Mouse (Mus musculus) hindbrain, embryonic 10.5 days (tissue): ENCODE results near the gene Angptl1. TPM values are rescaled to one million over a fixed set of nuclear protein-coding genes. Genes with fewer than 3 reads are reported as not detected.

Source experiments
- DNase-seq: peaks from one replicate; pipeline ENCODE4 v3.0.0-alpha.2; 2017; ENCODE audit warnings: low spot score
- H3K27ac ChIP-seq: fragments of 300-500 bp; sonication (generic); 2 replicates; pipeline ENCODE4 v1.5.1; 2016; ENCODE audit warnings: mild to moderate bottlenecking, moderate library complexity
- H3K27me3 ChIP-seq: fragments of 300-500 bp; sonication (generic); 2 replicates; pipeline ENCODE4 v1.6.1; 2016; ENCODE audit warnings: mild to moderate bottlenecking; ENCODE audit not compliant: poor library complexity, insufficient read depth, severe bottlenecking
- H3K36me3 ChIP-seq: fragments of 300-500 bp; sonication (generic); 2 replicates; pipeline ENCODE4 v1.6.1; 2016; ENCODE audit warnings: mild to moderate bottlenecking, moderate library complexity
- H3K4me1 ChIP-seq: fragments of 300-500 bp; sonication (generic); replicated peaks from 2 replicates; pipeline ENCODE4 v1.6.1; 2016; ENCODE audit warnings: mild to moderate bottlenecking
- H3K4me3 ChIP-seq: fragments of 300-500 bp; sonication (generic); 2 replicates; pipeline ENCODE4 v1.5.1; 2016; ENCODE audit warnings: mild to moderate bottlenecking, moderate library complexity
- H3K9me3 ChIP-seq: fragments of 300-500 bp; sonication (generic); 2 replicates; pipeline ENCODE4 v1.6.1; 2016; ENCODE audit warnings: mild to moderate bottlenecking, moderate library complexity
- WGBS: fragments of 180-500 bp; shearing (Covaris S2); methylation state at CpG from one replicate; pipeline ENCODE4 v1.1.7; 2016; 5-methylcytosine and 5-hydroxymethylcytosine counted together
- polyA plus RNA-seq: library from polyadenylated mRNA; unstranded; fragments of >200 nt; fragmentation: Nextera tagmentation; extraction: Ambion mirVana; gene quantifications from 2 replicates; pipeline ENCODE4 v1.2.1, GENCODE M21; 2016

The Angptl1 gene
- polyA plus RNA-seq, 1 experiment from 2014 or later = 2.2 TPM

DNA sequence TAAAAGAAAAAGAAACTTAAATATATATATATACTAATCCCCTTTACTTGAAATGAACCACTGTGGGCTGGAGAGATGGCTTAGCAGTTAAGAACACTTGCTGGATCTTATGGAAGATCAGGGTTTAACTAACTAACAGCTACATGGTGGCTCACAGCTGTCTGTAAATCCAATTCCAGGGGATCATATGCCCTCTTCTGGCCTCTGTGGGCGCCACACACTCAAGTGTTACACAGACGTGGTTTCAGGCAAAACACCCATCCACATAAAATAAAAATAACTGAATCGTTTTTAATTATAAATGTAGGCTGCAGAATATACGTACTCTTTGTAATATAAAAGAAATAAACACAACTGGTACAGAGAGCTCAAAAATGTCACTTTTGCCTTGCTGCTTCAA is 50.5 kb downstream of the Angptl1 start:
- Histone ChIP-seq H3K36me3 (peaks cover 49% of the 10 kb centered on the region), H3K4me3 (no peak overlapping the region), H3K9me3 (no peaks in the 10 kb centered on the region), H3K27me3 (no peaks in the 10 kb centered on the region), H3K27ac (no peak overlapping the region), H3K4me1 (no peaks in the 10 kb centered on the region)
- DNase-seq = no peak
- WGBS = 89% methylated on average over 4 of the region's 4 CpGs

DNA sequence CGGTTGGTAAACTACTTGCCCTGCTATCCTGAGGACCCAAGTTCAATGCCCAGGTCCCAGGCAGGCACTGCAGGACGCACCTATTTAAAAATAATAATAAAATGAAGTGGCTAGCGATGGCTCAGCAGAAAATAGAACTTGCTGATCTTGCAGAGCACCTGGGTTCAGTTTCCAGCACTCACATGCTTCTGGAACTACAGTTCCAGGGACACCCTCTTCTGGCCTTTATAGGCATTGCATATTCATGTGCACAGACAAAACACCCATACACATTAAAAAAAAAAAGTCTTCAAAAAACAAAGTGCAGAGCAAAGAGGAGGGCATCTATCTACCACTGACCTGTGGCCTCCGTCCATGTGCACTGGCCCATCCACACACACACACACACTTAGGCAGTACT is 53.2 kb downstream of the Angptl1 start:
- no peak overlapping the region for H3K4me3 ChIP-seq
- WGBS = 91% methylated on average over 4 of the region's 4 CpGs

DNA sequence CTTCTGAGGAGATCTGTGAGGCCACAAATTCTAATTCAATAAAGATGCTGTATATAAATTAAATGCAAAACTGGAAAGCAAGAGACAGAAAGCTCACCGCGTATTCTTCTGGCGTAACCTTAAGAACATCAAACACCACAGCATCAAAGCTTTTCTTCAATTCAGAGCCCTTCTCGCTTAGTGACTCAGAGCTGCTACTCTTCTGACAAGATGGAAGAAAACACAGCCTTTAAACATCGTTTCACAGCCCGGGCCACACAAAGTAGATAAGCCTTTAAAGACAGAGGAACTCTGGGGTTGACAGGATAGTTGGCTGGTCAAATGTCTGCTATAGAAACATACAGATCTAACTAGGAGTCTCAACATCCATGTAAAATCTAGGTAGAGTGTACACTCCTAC is 63.3 kb downstream of the Angptl1 start:
- 0 out of 2 replicates have a peak, but pooled peaks cover 6% of the 10 kb centered on the region for H3K4me1 ChIP-seq
- 88% methylated on average over 6 of the region's 6 CpGs for WGBS
- DNase-seq = no peak
- H3K9me3 ChIP-seq = no peaks in the 10 kb centered on the region
- peaks cover 62% of the 10 kb centered on the region for H3K36me3 ChIP-seq
- H3K27ac ChIP-seq = no peak overlapping the region
- H3K27me3 ChIP-seq = no peaks in the 10 kb centered on the region
- H3K4me3 ChIP-seq = no peak overlapping the region

More for the DNA sequence above, 53.2 kb downstream of the Angptl1 start:
- Histone ChIP-seq H3K4me1 (0 out of 2 replicates have a peak, but pooled peaks cover 3% of the 10 kb centered on the region), H3K9me3 (no peaks in the 10 kb centered on the region), H3K27ac (no peak overlapping the region), H3K36me3 (peaks cover 28% of the 10 kb centered on the region), H3K27me3 (no peaks in the 10 kb centered on the region)
- no peak for DNase-seq

- H3K36me3 ChIP-seq = peaks cover 51% of the 10 kb centered on the region
- no peaks in the 10 kb centered on the region for H3K4me1 ChIP-seq
- no peaks in the 10 kb centered on the region for H3K9me3 ChIP-seq
- H3K27ac ChIP-seq = no peak overlapping the region
- no peaks in the 10 kb centered on the region for H3K27me3 ChIP-seq
- no peak overlapping the region for H3K4me3 ChIP-seq
- 92% methylated on average over 3 of the region's 3 CpGs for WGBS
- no peak for DNase-seq
These were observed 65.5 kb downstream of the Angptl1 start for GRCm38 (mm10) chr1:156903899-156904298.

DNA sequence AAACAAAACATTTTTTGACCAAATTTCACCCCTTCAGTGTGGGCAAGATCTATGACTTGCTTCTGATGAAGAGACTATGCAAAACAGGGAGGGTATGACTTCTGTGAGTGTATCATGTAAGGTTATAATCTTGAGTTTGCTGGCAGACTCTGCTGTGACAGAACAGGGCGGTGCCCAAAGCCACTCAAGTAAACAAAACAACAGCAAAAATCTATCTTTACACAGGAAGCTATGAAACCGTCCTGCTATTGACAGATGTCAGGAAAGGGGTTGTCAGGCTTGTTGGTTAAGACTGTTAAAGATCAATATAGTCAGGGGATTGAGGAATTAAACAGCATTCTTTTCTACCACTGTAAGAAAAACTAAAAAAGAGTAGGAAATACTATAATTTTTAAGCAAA is 67.3 kb downstream of the Angptl1 start:
- 84% methylated on average over 2 of the region's 2 CpGs for WGBS
- H3K27me3 ChIP-seq = no peaks in the 10 kb centered on the region
- peaks cover 38% of the 10 kb centered on the region for H3K36me3 ChIP-seq
- no peak overlapping the region for H3K27ac ChIP-seq
- H3K9me3 ChIP-seq = no peaks in the 10 kb centered on the region
- no peak for DNase-seq
- no peaks in the 10 kb centered on the region for H3K4me1 ChIP-seq
- no peak overlapping the region for H3K4me3 ChIP-seq

- Histone ChIP-seq H3K27me3 (no peaks in the 10 kb centered on the region), H3K36me3 (peaks cover 24% of the 10 kb centered on the region), H3K27ac (no peak overlapping the region), H3K9me3 (no peaks in the 10 kb centered on the region), H3K4me1 (no peaks in the 10 kb centered on the region), H3K4me3 (no peak overlapping the region)
- DNase-seq = no peak
- WGBS = 96% methylated on average over 4 of the region's 4 CpGs
These were observed 70.9 kb downstream of the Angptl1 start for GRCm38 (mm10) chr1:156909265-156909664.

DNA sequence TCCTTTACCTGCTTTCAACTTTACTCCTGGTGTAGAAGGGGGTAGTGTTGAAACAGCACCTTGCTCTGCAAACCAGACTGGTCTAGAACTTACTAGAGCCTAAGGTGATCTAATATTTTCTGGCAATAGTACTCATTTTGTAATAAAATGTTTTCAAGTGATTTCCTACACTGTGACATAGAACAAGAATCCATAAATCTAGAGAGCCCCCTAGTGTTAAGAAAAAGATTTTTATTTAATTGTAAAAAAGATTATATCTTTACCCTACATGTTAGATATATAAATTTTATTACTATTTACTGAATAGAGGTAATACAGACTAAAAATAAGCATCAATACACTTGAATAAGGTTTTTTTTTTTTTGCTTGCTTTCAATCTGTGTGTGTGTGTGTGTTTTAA is 71.5 kb downstream of the Angptl1 start:
- H3K4me1 ChIP-seq = 0 out of 2 replicates have a peak, but pooled peaks cover 2% of the 10 kb centered on the region
- no peak for DNase-seq
- no peaks in the 10 kb centered on the region for H3K9me3 ChIP-seq
- peaks cover 24% of the 10 kb centered on the region for H3K36me3 ChIP-seq
- H3K4me3 ChIP-seq = no peak overlapping the region
- H3K27ac ChIP-seq = no peak overlapping the region
- H3K27me3 ChIP-seq = no peaks in the 10 kb centered on the region

Other genes with a start within 250 kb of the Angptl1 start
- gene Tor3a, start 164.2 kb upstream of the Angptl1 start, polyA plus RNA-seq = 7.2 and 7.5 TPM in 2 replicates
- 19.4 and 19.9 TPM in 2 replicates for gene Fam20b, start 119.5 kb upstream of the Angptl1 start, polyA plus RNA-seq
- gene Ralgps2, start 101.1 kb downstream of the Angptl1 start, polyA plus RNA-seq = 80.4 and 85.0 TPM in 2 replicates